Mouse (Mus musculus): Measurements from ENCODE around the gene Mndal. TPM values are rescaled to one million over a fixed set of nuclear protein-coding genes. Genes with fewer than 3 reads are reported as not detected.
A peak's percentile ranks its signal among the peaks of the same experiment; 100 is the strongest.
"Not testable (repeated sequence)": the region's sequence is repeated elsewhere in the genome, so short reads cannot be mapped to it uniquely, and the experiment has no call there.

Gene Mndal
- total RNA-seq, 2 experiments from 2014 or later, result 0.86 to 1.6 TPM

- not testable (repeated sequence) for DNase-seq (ENCODE audit: low spot score in 2 of 2)
These were observed 36.4 kb downstream of the Mndal start for GRCm38 (mm10) chr1:173905885-173906284.

GRCm38 (mm10) chr1:173889741-173890140 lies 52.5 kb downstream of the Mndal start:
- not testable (repeated sequence) for DNase-seq (ENCODE audit: low spot score in 2 of 2)

- DNase-seq (ENCODE audit: low spot score in 2 of 2), result not testable (repeated sequence)
These were observed 55.1 kb downstream of the Mndal start for GRCm38 (mm10) chr1:173887026-173887787.

- DNase-seq (ENCODE audit: low spot score in 2 of 2), result not testable (repeated sequence)
These were observed 62.2 kb downstream of the Mndal start for GRCm38 (mm10) chr1:173880004-173880666.

GRCm38 (mm10) chr1:173879225-173879987 lies 62.9 kb downstream of the Mndal start:
- not testable (repeated sequence) for DNase-seq (ENCODE audit: low spot score in 2 of 2)

- not testable (repeated sequence) for DNase-seq (ENCODE audit: low spot score in 2 of 2)
These were observed 64.0 kb downstream of the Mndal start for GRCm38 (mm10) chr1:173878264-173878663.

GRCm38 (mm10) chr1:173877125-173877524 lies 65.2 kb downstream of the Mndal start:
- DNase-seq (ENCODE audit: low spot score in 2 of 2), result not testable (repeated sequence)

- DNase-seq (ENCODE audit: low spot score in 2 of 2), result not testable (repeated sequence)
These were observed 73.7 kb downstream of the Mndal start for GRCm38 (mm10) chr1:173868586-173868985.

GRCm38 (mm10) chr1:173866504-173866903 lies 75.8 kb downstream of the Mndal start:
- no peak for DNase-seq (ENCODE audit: low spot score in 2 of 2)

GRCm38 (mm10) chr1:173853711-173854110 lies 88.6 kb downstream of the Mndal start:
- DNase-seq (ENCODE audit: low spot score in 2 of 2), result peak; percentile 2 to 12

- not testable (repeated sequence) for DNase-seq (ENCODE audit: low spot score in 2 of 2)
These were observed 89.4 kb downstream of the Mndal start for GRCm38 (mm10) chr1:173852853-173853252.

GRCm38 (mm10) chr1:173846193-173846592 lies 96.1 kb downstream of the Mndal start:
- not testable (repeated sequence) for DNase-seq (ENCODE audit: low spot score in 2 of 2)

- DNase-seq (ENCODE audit: low spot score in 2 of 2), result no peak
These were observed 97.5 kb downstream of the Mndal start for GRCm38 (mm10) chr1:173844754-173845153.

GRCm38 (mm10) chr1:173821481-173821803 lies 120.8 kb downstream of the Mndal start:
- DNase-seq (ENCODE audit: low spot score in 2 of 2), result not testable (repeated sequence)

GRCm38 (mm10) chr1:173820794-173821480 lies 121.4 kb downstream of the Mndal start:
- DNase-seq (ENCODE audit: low spot score in 2 of 2), result not testable (repeated sequence)

GRCm38 (mm10) chr1:173809294-173809693 lies 133.0 kb downstream of the Mndal start:
- not testable (repeated sequence) for DNase-seq (ENCODE audit: low spot score in 2 of 2)

- not testable (repeated sequence) for DNase-seq (ENCODE audit: low spot score in 2 of 2)
These were observed 139.5 kb downstream of the Mndal start for GRCm38 (mm10) chr1:173802689-173803281.

- not testable (repeated sequence) for DNase-seq (ENCODE audit: low spot score in 2 of 2)
These were observed 140.1 kb downstream of the Mndal start for GRCm38 (mm10) chr1:173802207-173802606.

GRCm38 (mm10) chr1:173801791-173802190 lies 140.5 kb downstream of the Mndal start:
- not testable (repeated sequence) for DNase-seq (ENCODE audit: low spot score in 2 of 2)

All from left cerebral cortex, adult 18-20 months (tissue).